Mouse (Mus musculus): ENCODE results near the gene Dse. TPM values are rescaled to one million over a fixed set of nuclear protein-coding genes. Genes with fewer than 3 reads are reported as not detected.
A peak's percentile ranks its signal among the peaks of the same experiment; 100 is the strongest.
"Not testable (repeated sequence)": the region's sequence is repeated elsewhere in the genome, so short reads cannot be mapped to it uniquely, and the experiment has no call there.

Gene Dse
- 1 to 10 TPM; 5.4 to 7.1 TPM for total RNA-seq (2021)

GRCm38 (mm10) chr10:34207503-34207850, at the start of gene Dse:
TSS of gene Dse (minus strand) at chr10:34207715.
- peak; percentile 11 to 13 for DNase-seq (ENCODE audit: extremely low spot score in 1 of 2, low spot score in 1 of 2)

- DNase-seq (ENCODE audit: extremely low spot score in 1 of 2, low spot score in 1 of 2): not testable (repeated sequence)
Observed at GRCm38 (mm10) chr10:34252833-34253232, 45.3 kb upstream of the Dse start.

- DNase-seq (ENCODE audit: extremely low spot score in 1 of 2, low spot score in 1 of 2): no peak
Observed at GRCm38 (mm10) chr10:34249594-34249993, 42.1 kb upstream of the Dse start.

GRCm38 (mm10) chr10:34247757-34248156, 40.2 kb upstream of the Dse start:
- no peak for DNase-seq (ENCODE audit: extremely low spot score in 1 of 2, low spot score in 1 of 2)

GRCm38 (mm10) chr10:34246106-34246505, 38.6 kb upstream of the Dse start:
- DNase-seq (ENCODE audit: extremely low spot score in 1 of 2, low spot score in 1 of 2): no peak

- DNase-seq (ENCODE audit: extremely low spot score in 1 of 2, low spot score in 1 of 2): no peak
Observed at GRCm38 (mm10) chr10:34244745-34245144, 37.2 kb upstream of the Dse start.

GRCm38 (mm10) chr10:34238536-34238935, 31.0 kb upstream of the Dse start:
- DNase-seq (ENCODE audit: extremely low spot score in 1 of 2, low spot score in 1 of 2): no peak

- DNase-seq (ENCODE audit: extremely low spot score in 1 of 2, low spot score in 1 of 2): no peak
Observed at GRCm38 (mm10) chr10:34236569-34236968, 29.1 kb upstream of the Dse start.

GRCm38 (mm10) chr10:34235384-34235783, 27.9 kb upstream of the Dse start:
- no peak for DNase-seq (ENCODE audit: extremely low spot score in 1 of 2, low spot score in 1 of 2)

GRCm38 (mm10) chr10:34233931-34234745, 26.6 kb upstream of the Dse start:
- DNase-seq (ENCODE audit: extremely low spot score in 1 of 2, low spot score in 1 of 2): no peak

GRCm38 (mm10) chr10:34233418-34233817, 25.9 kb upstream of the Dse start:
- DNase-seq (ENCODE audit: extremely low spot score in 1 of 2, low spot score in 1 of 2): no peak

GRCm38 (mm10) chr10:34230121-34230675, 22.7 kb upstream of the Dse start:
- no peak for DNase-seq (ENCODE audit: extremely low spot score in 1 of 2, low spot score in 1 of 2)

GRCm38 (mm10) chr10:34229491-34229890, 22.0 kb upstream of the Dse start:
- no peak for DNase-seq (ENCODE audit: extremely low spot score in 1 of 2, low spot score in 1 of 2)

- no peak for DNase-seq (ENCODE audit: extremely low spot score in 1 of 2, low spot score in 1 of 2)
Observed at GRCm38 (mm10) chr10:34223660-34224059, 16.1 kb upstream of the Dse start.

- DNase-seq (ENCODE audit: extremely low spot score in 1 of 2, low spot score in 1 of 2): no peak
Observed at GRCm38 (mm10) chr10:34221909-34222620, 14.6 kb upstream of the Dse start.

GRCm38 (mm10) chr10:34218191-34218590, 10.7 kb upstream of the Dse start:
- DNase-seq (ENCODE audit: extremely low spot score in 1 of 2, low spot score in 1 of 2): no peak

- DNase-seq (ENCODE audit: extremely low spot score in 1 of 2, low spot score in 1 of 2): no peak
Observed at GRCm38 (mm10) chr10:34215667-34216066, 8.2 kb upstream of the Dse start.

GRCm38 (mm10) chr10:34209951-34210350, 2.4 kb upstream of the Dse start:
- DNase-seq (ENCODE audit: extremely low spot score in 1 of 2, low spot score in 1 of 2): no peak

- DNase-seq (ENCODE audit: extremely low spot score in 1 of 2, low spot score in 1 of 2): no peak
Observed at GRCm38 (mm10) chr10:34208031-34208430, 516 bp upstream of the Dse start.

- peak; percentile 27 to 48 for DNase-seq (ENCODE audit: extremely low spot score in 1 of 2, low spot score in 1 of 2)
Observed at GRCm38 (mm10) chr10:34206783-34207502, 572 bp downstream of the Dse start.

- DNase-seq (ENCODE audit: extremely low spot score in 1 of 2, low spot score in 1 of 2): peak; percentile 16 to 17
Observed at GRCm38 (mm10) chr10:34206436-34206782, 1.1 kb downstream of the Dse start.
